Mouse (Mus musculus) T-helper 1 cell (primary cell): Measurements from ENCODE around the gene Hist3h2ba.

Experiments
- in situ Hi-C: fragments of 300-600 bp; cut with MboI, MseI; formaldehyde crosslinking; loops from one replicate; pipeline ENCODE4 v1.15.1; 2025; ENCODE audit warnings: high pct_unique_total_duplicates

Hist3h2ba gene

GRCm38 (mm10) chr11:58948542-58949479 is at the start of gene Hist3h2ba:
TSS of gene Hist3h2ba (plus strand) at chr11:58948920.
- in situ Hi-C loops = no loop called here

GRCm38 (mm10) chr11:58901080-58901479 is 47.6 kb upstream of the Hist3h2ba start:
- in situ Hi-C loops = no loop called here

GRCm38 (mm10) chr11:58903511-58904409 is 45.0 kb upstream of the Hist3h2ba start, which contains the start of gene Zfp39:
TSS of gene Zfp39 (minus strand) at chr11:58904225.
- in situ Hi-C loops = no loop called here

- in situ Hi-C loops = no loop called here
Observed at GRCm38 (mm10) chr11:58904410-58904718, 44.4 kb upstream of the Hist3h2ba start.

- in situ Hi-C loops = no loop called here
Observed at GRCm38 (mm10) chr11:58904838-58905237, 43.9 kb upstream of the Hist3h2ba start.

- in situ Hi-C loops = no loop called here
Observed at GRCm38 (mm10) chr11:58913776-58914175, 34.9 kb upstream of the Hist3h2ba start.

- in situ Hi-C loops = no loop called here
Observed at GRCm38 (mm10) chr11:58914461-58915028, 34.2 kb upstream of the Hist3h2ba start.

- in situ Hi-C loops = no loop called here
Observed at GRCm38 (mm10) chr11:58916879-58917744, 31.6 kb upstream of the Hist3h2ba start.

- in situ Hi-C loops = no loop called here
Observed at GRCm38 (mm10) chr11:58917745-58918366, 30.9 kb upstream of the Hist3h2ba start, which contains the start of gene Btnl10. TSS of gene Btnl10 (plus strand) at chr11:58917908.

- in situ Hi-C loops = no loop called here
Observed at GRCm38 (mm10) chr11:58918759-58919158, 30.0 kb upstream of the Hist3h2ba start.

- in situ Hi-C loops = loop anchor here (5.0 to 10.0 kb wide), 2 partner anchors 55 to 1842 kb away; partner anchors contain the start of gene Trim11
Observed at GRCm38 (mm10) chr11:58922420-58922819, 26.3 kb upstream of the Hist3h2ba start.

- in situ Hi-C loops = loop anchor here (10.0 kb wide), 1 partner anchor 1838 kb away; no protein-coding TSS in a partner anchor
Observed at GRCm38 (mm10) chr11:58926651-58927050, 22.1 kb upstream of the Hist3h2ba start.

- in situ Hi-C loops = loop anchor here (10.0 kb wide), 1 partner anchor 1838 kb away; no protein-coding TSS in a partner anchor
Observed at GRCm38 (mm10) chr11:58927053-58927452, 21.7 kb upstream of the Hist3h2ba start.

- in situ Hi-C loops = loop anchor here (10.0 kb wide), 1 partner anchor 1837 kb away; no protein-coding TSS in a partner anchor
Observed at GRCm38 (mm10) chr11:58927790-58928651, 20.7 kb upstream of the Hist3h2ba start.

- in situ Hi-C loops = loop anchor here (10.0 kb wide), 1 partner anchor 1836 kb away; no protein-coding TSS in a partner anchor
Observed at GRCm38 (mm10) chr11:58929055-58929454, 19.7 kb upstream of the Hist3h2ba start.

- in situ Hi-C loops = loop anchor here (10.0 kb wide), 1 partner anchor 1835 kb away; no protein-coding TSS in a partner anchor
Observed at GRCm38 (mm10) chr11:58929641-58930040, 19.1 kb upstream of the Hist3h2ba start.

GRCm38 (mm10) chr11:58930254-58930653 is 18.5 kb upstream of the Hist3h2ba start:
- in situ Hi-C loops = no loop called here

- in situ Hi-C loops = no loop called here
Observed at GRCm38 (mm10) chr11:58931576-58931975, 17.1 kb upstream of the Hist3h2ba start.

- in situ Hi-C loops = no loop called here
Observed at GRCm38 (mm10) chr11:58937909-58938308, 10.8 kb upstream of the Hist3h2ba start.
